Mouse (Mus musculus) myocyte (in vitro differentiated cells): Measurements from ENCODE around the gene Rnf126.

Experiments
- E2F4 ChIP-seq: IDR thresholded peaks from one replicate; pipeline ENCODE4 v1.6.1; 2011; ENCODE audit warnings: mild to moderate bottlenecking, control low read depth, moderate library complexity; ENCODE audit not compliant: insufficient read depth
- MAX ChIP-seq: IDR thresholded peaks from one replicate; pipeline ENCODE4 v1.6.1; 2011; ENCODE audit warnings: low read depth, mild to moderate bottlenecking, control low read depth
- MYOD1 ChIP-seq, 3 experiments: IDR thresholded peaks; one replicate each; pipeline ENCODE4 v1.6.1; 2011; ENCODE audit warnings: control low read depth in 2 of 3, low read depth in 2 of 3, mild to moderate bottlenecking in 2 of 3, moderate library complexity in 1 of 3; ENCODE audit not compliant: insufficient read length in 2 of 3, control insufficient read depth in 1 of 3
- MYOG ChIP-seq, 3 experiments: IDR thresholded peaks; one replicate each; pipeline ENCODE4 v1.6.1; 2011; ENCODE audit warnings: control low read depth in 2 of 3, low read depth in 2 of 3, mild to moderate bottlenecking in 2 of 3; ENCODE audit not compliant: insufficient read length in 2 of 3, control insufficient read depth in 1 of 3, insufficient read depth in 1 of 3
- POLR2A ChIP-seq: IDR thresholded peaks from one replicate; pipeline ENCODE4 v1.6.1; 2011; ENCODE audit warnings: low read depth, mild to moderate bottlenecking, control low read depth, moderate library complexity; ENCODE audit not compliant: insufficient read length
- POLR2AphosphoS2 ChIP-seq: IDR thresholded peaks from one replicate; pipeline ENCODE4 v1.6.1; 2011; ENCODE audit warnings: low read depth, control low read depth; ENCODE audit not compliant: insufficient read length
- REST ChIP-seq: IDR thresholded peaks from one replicate; pipeline ENCODE4 v1.6.1; 2011; ENCODE audit warnings: mild to moderate bottlenecking, control low read depth, moderate library complexity; ENCODE audit not compliant: insufficient read depth, insufficient read length
- TCF12 ChIP-seq: IDR thresholded peaks from one replicate; pipeline ENCODE4 v1.6.1; 2011; ENCODE audit warnings: mild to moderate bottlenecking, control low read depth; ENCODE audit not compliant: poor library complexity, insufficient read depth, severe bottlenecking
- TCF3 ChIP-seq: IDR thresholded peaks from one replicate; pipeline ENCODE4 v1.6.1; 2011; ENCODE audit warnings: low read depth, control low read depth; ENCODE audit not compliant: insufficient read length
- USF1 ChIP-seq: IDR thresholded peaks from one replicate; pipeline ENCODE4 v1.6.1; 2011; ENCODE audit warnings: low read depth, mild to moderate bottlenecking, control low read depth, moderate library complexity

- TF ChIP-seq USF1 (no peak), MYOG (IDR thresholded peaks at IDR 0.05; ENCODE audit: control insufficient read depth in 1 of 3, insufficient read depth in 1 of 3, insufficient read length in 2 of 3, low read depth in 2 of 3) (no peak), TCF3 (no peak), MAX (no peak), POLR2A (no peak), REST (no peak), E2F4 (no peak), POLR2AphosphoS2 (no peak), MYOD1 (IDR thresholded peaks at IDR 0.05; ENCODE audit: control insufficient read depth in 1 of 3, insufficient read length in 2 of 3, low read depth in 2 of 3) (no peak), TCF12 (no peak)
These were observed 33.8 kb upstream of the Rnf126 start for GRCm38 (mm10) chr10:79800508-79800907.
